Mouse (Mus musculus): ENCODE measurements around the gene Cdc25b.

GRCm38 (mm10) chr2:131221853-131222515, 35.2 kb downstream of the Cdc25b start:
- TF ChIP-seq CTCF (IDR thresholded peaks at IDR 0.05; ENCODE audit: low read depth), result no peak
- TF ChIP-seq EP300 (IDR thresholded peaks at IDR 0.05; ENCODE audit: low read depth), result no peak
